Mouse (Mus musculus): ENCODE measurements around the gene Cep164.

DNA sequence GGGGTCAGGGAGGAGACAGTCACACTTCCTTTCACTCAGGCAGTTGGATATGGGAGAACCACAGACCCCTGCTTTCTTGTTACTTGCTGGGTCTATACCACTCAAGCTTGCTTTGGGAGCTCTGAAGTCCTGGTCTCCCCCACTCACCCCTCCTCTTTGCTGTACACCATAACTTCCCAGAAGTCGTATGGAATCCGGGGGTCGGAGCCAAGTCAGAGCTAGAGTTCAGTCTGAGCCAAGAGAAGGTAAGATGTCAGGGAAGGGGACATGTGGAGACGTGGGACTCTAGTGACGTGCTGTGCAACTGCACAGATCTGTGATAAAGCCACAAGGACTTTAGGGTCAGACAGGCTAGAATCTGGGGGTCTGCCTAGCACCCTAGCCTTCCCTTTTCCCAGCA lies 11.8 kb upstream of the Cep164 start:
- TF ChIP-seq POLR2A (IDR thresholded peaks at IDR 0.05; ENCODE audit: borderline replicate concordance, extremely low read depth, low read depth, low read length) (no peak), CTCF (IDR thresholded peaks at IDR 0.05; ENCODE audit: insufficient read depth, low read length) (no peak)

All from lung, adult 2 months (tissue).